Mouse (Mus musculus) cerebellum, postnatal 14 days (tissue): ENCODE results near the gene Ccdc34.

ENCODE experiments used
- DNase-seq, 2 experiments: peaks; one replicate each; pipeline ENCODE4 v3.0.0; 2021; ENCODE audit warnings: mixed read lengths in 2 of 2

Gene Ccdc34

GRCm38 (mm10) chr2:110017616-110018505 lies at the start of gene Ccdc34:
Gene Ccdc34, plus strand, starts transcription at chr2:110017817.
- peak; percentile 93 for DNase-seq

- no peak for DNase-seq
Observed at GRCm38 (mm10) chr2:109969381-109969780, 48.2 kb upstream of the Ccdc34 start.

GRCm38 (mm10) chr2:109969926-109970532 lies 47.6 kb upstream of the Ccdc34 start:
- DNase-seq, result no peak

GRCm38 (mm10) chr2:109970744-109971410 lies 46.7 kb upstream of the Ccdc34 start:
- peak in 1 of 2 experiments; percentile 15 for DNase-seq

- DNase-seq, result no peak
Observed at GRCm38 (mm10) chr2:109972310-109972709, 45.3 kb upstream of the Ccdc34 start.

GRCm38 (mm10) chr2:109972922-109973321 lies 44.7 kb upstream of the Ccdc34 start:
- no peak for DNase-seq

- DNase-seq, result no peak
Observed at GRCm38 (mm10) chr2:109974807-109975206, 42.8 kb upstream of the Ccdc34 start.

GRCm38 (mm10) chr2:109976181-109976580 lies 41.4 kb upstream of the Ccdc34 start:
- no peak for DNase-seq

GRCm38 (mm10) chr2:109977322-109977721 lies 40.3 kb upstream of the Ccdc34 start:
- DNase-seq, result no peak

GRCm38 (mm10) chr2:109979209-109979608 lies 38.4 kb upstream of the Ccdc34 start:
- DNase-seq, result peak; percentile 51 to 70

GRCm38 (mm10) chr2:109983435-109983834 lies 34.2 kb upstream of the Ccdc34 start:
- DNase-seq, result no peak

GRCm38 (mm10) chr2:109984930-109985329 lies 32.7 kb upstream of the Ccdc34 start:
- no peak for DNase-seq

GRCm38 (mm10) chr2:109985560-109985959 lies 32.1 kb upstream of the Ccdc34 start:
- DNase-seq, result no peak

- no peak for DNase-seq
Observed at GRCm38 (mm10) chr2:109986036-109986785, 31.4 kb upstream of the Ccdc34 start.

- no peak for DNase-seq
Observed at GRCm38 (mm10) chr2:109987946-109988345, 29.7 kb upstream of the Ccdc34 start.

- DNase-seq, result no peak
Observed at GRCm38 (mm10) chr2:109989196-109989595, 28.4 kb upstream of the Ccdc34 start.

- DNase-seq, result no peak
Observed at GRCm38 (mm10) chr2:109989679-109990473, 27.7 kb upstream of the Ccdc34 start.

GRCm38 (mm10) chr2:109991754-109992153 lies 25.9 kb upstream of the Ccdc34 start:
- DNase-seq, result no peak

- DNase-seq, result no peak
Observed at GRCm38 (mm10) chr2:109992448-109993073, 25.1 kb upstream of the Ccdc34 start.

GRCm38 (mm10) chr2:109993404-109993803 lies 24.2 kb upstream of the Ccdc34 start:
- no peak for DNase-seq

- DNase-seq, result no peak
Observed at GRCm38 (mm10) chr2:109995061-109995460, 22.6 kb upstream of the Ccdc34 start.
